Mouse (Mus musculus) erythroblast, adult 5-6 weeks (primary cell): ENCODE results near the gene Upk1b. TPM values are rescaled to one million over a fixed set of nuclear protein-coding genes. Genes with fewer than 3 reads are reported as not detected.
"Not testable (repeated sequence)": the region's sequence is repeated elsewhere in the genome, so short reads cannot be mapped to it uniquely, and the experiment has no call there.

ENCODE experiments used
- ATAC-seq: replicated peaks from 2 replicates; pipeline ENCODE4 v1.8.0; 2016; ENCODE audit warnings: moderate number of reproducible peaks, mild to moderate bottlenecking, moderate TSS enrichment, inconsistent platforms; ENCODE audit not compliant: poor library complexity, low FRiP score, severe bottlenecking
- total RNA-seq, 2 experiments: library from RNA; stranded (forward) in 1 of 2; stranded (reverse) in 1 of 2; fragments of 150-400 nt in 1 of 2; fragments of 200-764, 138-1000 nt in 1 of 2; gene quantifications; 2 replicates each; pipeline versions ENCODE4 v1.2.3 to v1.2.4; 2015 to 2017; ENCODE audit warnings: low replicate concordance in 2 of 2

The Upk1b gene
- total RNA-seq (2015; ENCODE audit: low replicate concordance) (not detected in 2 replicates), total RNA-seq (2017; ENCODE audit: low replicate concordance) (not detected in 2 replicates)

- ATAC-seq: no peak
Observed at GRCm38 (mm10) chr16:38800091-38800490, at the start of gene Upk1b. TSS of gene Upk1b (minus strand) at chr16:38800328.

- no peak for ATAC-seq
Observed at GRCm38 (mm10) chr16:38828649-38829048, 28.5 kb upstream of the Upk1b start, which contains the start of gene 4930435E12Rik. TSS of gene 4930435E12Rik (minus strand) at chr16:38828749.

GRCm38 (mm10) chr16:38812521-38812920 is 12.4 kb upstream of the Upk1b start:
- ATAC-seq: no peak

- no peak for ATAC-seq
Observed at GRCm38 (mm10) chr16:38810196-38810595, 10.1 kb upstream of the Upk1b start.

- ATAC-seq: not testable (repeated sequence)
Observed at GRCm38 (mm10) chr16:38807796-38808195, 7.7 kb upstream of the Upk1b start.

GRCm38 (mm10) chr16:38798957-38799450 is 1.1 kb downstream of the Upk1b start:
- no peak for ATAC-seq

GRCm38 (mm10) chr16:38793120-38793519 is 7.0 kb downstream of the Upk1b start:
- ATAC-seq: no peak

GRCm38 (mm10) chr16:38789966-38790365 is 10.2 kb downstream of the Upk1b start:
- no peak for ATAC-seq

- no peak for ATAC-seq
Observed at GRCm38 (mm10) chr16:38789016-38789415, 11.1 kb downstream of the Upk1b start.

- ATAC-seq: no peak
Observed at GRCm38 (mm10) chr16:38785301-38785700, 14.8 kb downstream of the Upk1b start.

GRCm38 (mm10) chr16:38782524-38783067 is 17.5 kb downstream of the Upk1b start:
- no peak for ATAC-seq

- ATAC-seq: no peak
Observed at GRCm38 (mm10) chr16:38781946-38782345, 18.2 kb downstream of the Upk1b start.

- no peak for ATAC-seq
Observed at GRCm38 (mm10) chr16:38780960-38781572, 19.1 kb downstream of the Upk1b start.

- ATAC-seq: no peak
Observed at GRCm38 (mm10) chr16:38776342-38776741, 23.8 kb downstream of the Upk1b start.

GRCm38 (mm10) chr16:38774964-38775746 is 25.0 kb downstream of the Upk1b start:
- no peak for ATAC-seq

GRCm38 (mm10) chr16:38772906-38773496 is 27.1 kb downstream of the Upk1b start:
- no peak for ATAC-seq

- ATAC-seq: no peak
Observed at GRCm38 (mm10) chr16:38771145-38771544, 29.0 kb downstream of the Upk1b start.

- ATAC-seq: no peak
Observed at GRCm38 (mm10) chr16:38769529-38769928, 30.6 kb downstream of the Upk1b start.

GRCm38 (mm10) chr16:38768386-38768785 is 31.7 kb downstream of the Upk1b start:
- ATAC-seq: no peak

GRCm38 (mm10) chr16:38767761-38768160 is 32.4 kb downstream of the Upk1b start:
- no peak for ATAC-seq
